Mouse (Mus musculus) v-Abl transformed pro-B cells (cell line): Measurements from ENCODE around the gene Vip.

Experiments
- in situ Hi-C, 2 experiments: fragments of 400-800 bp; cut with MboI; formaldehyde crosslinking; loops; one replicate each; pipeline ENCODE4 v1.15.1; 2025; ENCODE audit not compliant: unreplicated experiment in 2 of 2

Vip gene

DNA sequence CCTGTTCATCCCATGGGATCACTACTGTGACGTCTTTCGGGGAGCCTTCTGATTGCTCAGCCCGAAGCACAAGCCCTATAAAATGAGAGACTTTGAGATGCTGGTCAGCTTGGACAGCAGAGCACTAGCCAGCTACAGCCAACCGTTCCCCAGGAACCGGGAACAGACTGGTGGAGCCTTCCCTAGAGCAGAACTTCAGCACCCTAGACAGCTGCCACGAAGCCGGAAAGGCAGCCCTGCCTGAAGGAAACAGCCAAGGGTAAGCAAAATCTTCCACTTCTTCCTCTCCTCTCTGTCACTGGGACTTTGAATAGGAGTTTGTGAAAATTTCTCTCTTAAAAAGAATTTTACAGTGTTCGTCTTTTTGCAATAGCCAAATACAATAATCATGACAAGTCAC lies at the start of gene Vip:
Gene Vip (plus strand): TSS at position 107 of the 400 bp plus-strand sequence.
- in situ Hi-C loops = no loop called here

DNA sequence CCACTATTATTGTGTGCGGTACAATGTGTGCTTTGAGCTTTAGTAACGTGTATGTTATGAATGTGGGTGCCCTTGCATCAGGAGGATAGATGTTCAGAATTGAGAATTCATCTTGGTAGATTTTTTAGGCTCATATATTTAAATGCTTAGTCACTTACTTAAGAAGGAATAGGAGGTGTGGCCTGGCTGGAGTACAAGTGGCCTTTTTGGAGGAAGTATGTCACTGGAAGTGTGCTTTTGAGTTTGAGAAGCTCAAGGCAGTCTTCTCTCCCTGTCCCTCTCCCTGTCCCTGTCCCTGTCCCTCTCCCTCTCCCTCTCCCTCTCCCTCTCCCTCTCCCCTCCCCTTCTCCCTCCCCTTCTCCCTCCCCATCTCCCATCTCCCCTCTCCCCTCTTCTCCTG lies 48.0 kb upstream of the Vip start:
- in situ Hi-C loops = loop anchor here in 1 of 2 experiments (5.0 kb wide), 1 partner anchor 246 kb away; no protein-coding TSS in a partner anchor

DNA sequence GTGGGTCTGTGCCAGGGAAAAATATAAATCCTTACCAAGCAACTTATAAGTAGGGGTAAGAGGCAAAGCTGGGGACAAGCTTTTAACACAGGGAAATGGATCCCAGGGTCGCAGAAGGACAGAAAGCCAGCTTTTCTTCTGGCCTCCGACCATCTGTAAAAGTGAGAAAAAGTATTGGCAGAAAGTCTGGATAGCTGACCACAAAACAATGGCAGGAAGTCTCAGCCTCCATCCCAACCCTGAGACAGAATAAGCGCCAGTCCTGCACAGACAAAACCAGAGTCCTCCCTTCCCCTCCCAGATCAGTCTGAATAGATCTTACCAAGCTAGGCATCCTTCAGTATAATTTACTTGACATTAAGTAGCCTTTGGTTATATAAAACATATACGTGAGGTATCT lies 47.0 kb upstream of the Vip start:
- in situ Hi-C loops = loop anchor here in 1 of 2 experiments (5.0 kb wide), 1 partner anchor 245 kb away; no protein-coding TSS in a partner anchor

DNA sequence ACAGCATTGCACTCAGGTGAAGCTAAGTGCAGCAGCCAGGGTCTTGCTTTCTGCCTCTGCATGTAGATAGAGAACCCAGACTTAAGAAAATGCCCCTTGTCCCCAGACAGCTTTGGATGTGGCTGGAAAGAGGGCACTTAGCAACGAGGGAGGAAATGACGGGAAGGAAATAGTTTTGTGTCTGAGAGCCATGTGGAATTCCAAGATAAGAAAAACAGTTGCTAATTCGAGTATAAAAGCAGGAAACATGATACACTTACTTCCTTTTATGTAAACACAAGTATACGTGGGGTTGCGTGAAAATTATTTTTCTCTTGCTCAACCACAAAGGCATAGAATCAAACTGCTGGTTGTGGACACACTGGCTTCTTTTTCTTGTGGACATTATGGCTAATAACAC lies 45.6 kb upstream of the Vip start, which contains the start of gene Myct1:
Gene Myct1 (plus strand): TSS at position 312 of the 400 bp plus-strand sequence.
- in situ Hi-C loops = loop anchor here in 1 of 2 experiments (5.0 kb wide), 1 partner anchor 244 kb away; no protein-coding TSS in a partner anchor

DNA sequence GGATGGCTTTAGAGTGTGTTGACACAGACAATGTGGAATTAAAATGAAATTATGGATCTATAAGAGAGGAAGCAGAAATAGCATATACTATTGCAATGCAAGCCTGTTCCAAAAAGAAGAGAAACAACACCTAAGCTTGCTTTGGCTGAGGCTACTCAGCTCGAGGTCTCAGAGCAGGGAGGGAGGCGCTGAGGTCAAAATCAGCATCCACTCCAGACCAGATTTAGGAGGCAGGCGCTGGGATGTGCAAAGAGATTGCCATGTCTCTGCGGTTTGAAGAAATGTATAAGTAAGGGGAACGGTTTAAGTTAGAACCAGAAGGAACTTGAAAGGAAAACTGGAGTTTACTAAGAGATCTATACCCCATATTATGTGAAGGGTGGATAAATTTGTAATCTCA lies 44.6 kb upstream of the Vip start:
- in situ Hi-C loops = loop anchor here in 1 of 2 experiments (5.0 kb wide), 1 partner anchor 243 kb away; no protein-coding TSS in a partner anchor

DNA sequence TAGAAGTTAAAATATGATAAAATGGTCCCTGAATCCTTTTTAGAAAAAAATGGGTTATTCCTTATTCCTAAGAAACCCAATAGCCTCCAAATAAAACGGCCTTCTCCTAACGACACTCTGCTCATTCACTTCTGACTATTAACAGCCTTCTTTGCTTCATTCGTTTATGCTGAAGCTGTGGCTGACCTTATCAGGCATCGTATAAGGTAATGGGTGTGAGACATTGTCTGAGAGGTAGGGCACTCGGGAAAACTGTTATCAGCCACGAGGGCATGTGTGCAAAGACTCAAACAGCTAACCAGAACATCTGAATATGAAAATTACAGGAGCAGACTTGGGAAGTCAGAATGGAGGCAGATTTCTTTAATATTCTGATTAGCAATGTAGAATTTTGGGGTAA lies 42.5 kb upstream of the Vip start:
- in situ Hi-C loops = loop anchor here (5.0 kb wide), 2 partner anchors 191 to 196 kb away; no protein-coding TSS in a partner anchor

DNA sequence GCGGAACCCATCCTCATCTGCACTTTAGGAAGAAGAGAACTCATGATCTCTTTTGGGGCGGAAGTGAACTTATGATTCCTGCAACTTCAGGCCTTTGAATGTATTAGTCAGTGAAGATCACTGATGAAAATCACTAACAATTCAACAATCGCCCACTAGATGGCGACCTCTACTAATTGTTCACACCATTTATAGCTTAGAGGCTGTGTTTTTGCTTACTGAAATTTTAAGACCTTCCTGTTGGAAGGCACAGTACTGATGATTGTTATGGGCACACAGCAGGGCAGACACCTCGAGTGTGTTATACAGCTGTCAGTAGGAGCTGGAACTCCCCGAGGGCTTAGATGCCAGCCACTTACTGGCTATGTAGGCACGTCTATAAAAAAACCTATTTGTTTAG lies 38.9 kb upstream of the Vip start:
- in situ Hi-C loops = loop anchor here in 1 of 2 experiments (5.0 kb wide), 1 partner anchor 242 kb away; no protein-coding TSS in a partner anchor

DNA sequence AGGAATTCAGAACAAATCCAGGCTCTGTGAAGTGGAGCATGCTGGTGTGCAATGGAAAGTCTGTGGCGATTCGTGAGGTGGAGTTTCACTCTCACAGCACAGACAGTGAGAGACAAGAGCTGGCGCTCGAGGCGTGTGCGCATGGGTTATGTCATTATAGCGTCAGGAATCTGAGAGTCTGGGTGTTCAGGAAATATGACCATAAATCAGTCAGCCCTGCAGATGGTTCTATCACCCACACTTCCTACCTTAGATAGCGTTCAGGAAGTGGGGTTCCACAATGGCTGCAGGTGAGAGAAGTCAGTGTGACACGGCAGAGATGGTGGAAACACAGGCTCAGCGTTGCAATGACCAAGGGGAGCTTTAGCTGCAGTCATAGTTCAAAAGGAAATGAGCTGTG lies 35.5 kb upstream of the Vip start:
- in situ Hi-C loops = loop anchor here in 1 of 2 experiments (5.0 kb wide), 1 partner anchor 239 kb away; no protein-coding TSS in a partner anchor

DNA sequence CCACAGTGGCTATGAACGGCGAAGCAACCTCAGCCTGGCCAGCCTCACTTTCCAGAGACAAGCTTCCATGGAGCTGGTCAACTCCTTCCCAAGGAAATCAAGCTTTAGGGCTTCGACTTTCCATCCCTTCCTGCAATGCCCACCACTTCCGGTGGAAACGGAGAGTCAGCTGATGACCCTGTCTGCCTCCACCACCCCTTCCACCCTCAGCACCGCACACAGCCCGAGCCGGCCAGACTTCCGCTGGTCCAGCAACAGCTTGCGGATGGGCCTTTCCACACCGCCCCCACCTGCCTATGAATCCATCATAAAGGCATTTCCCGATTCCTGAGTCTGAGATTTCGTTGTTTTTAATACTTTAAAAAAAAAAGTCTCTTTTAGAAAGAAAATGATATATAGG lies 34.6 kb upstream of the Vip start:
- in situ Hi-C loops = loop anchor here in 1 of 2 experiments (5.0 kb wide), 1 partner anchor 238 kb away; no protein-coding TSS in a partner anchor

DNA sequence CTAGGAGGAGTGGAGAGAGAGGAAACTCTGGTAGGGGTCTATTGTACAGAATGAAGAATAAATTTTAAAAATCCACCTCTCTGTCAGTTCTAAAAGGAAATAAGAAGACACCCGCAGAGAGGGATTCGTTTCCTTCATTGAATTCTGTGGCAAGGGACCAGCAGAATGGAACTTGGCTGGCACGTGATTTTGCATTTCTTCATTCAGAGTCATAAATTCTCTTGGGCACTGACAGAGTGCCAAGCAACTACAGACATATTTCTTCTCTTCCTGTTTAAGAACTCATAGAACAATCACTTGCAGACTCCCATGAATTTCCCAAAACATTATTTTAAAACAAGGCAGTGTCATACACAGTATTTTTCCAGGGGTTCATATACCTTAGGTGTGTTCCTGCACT lies 30.1 kb upstream of the Vip start:
- in situ Hi-C loops = no loop called here

DNA sequence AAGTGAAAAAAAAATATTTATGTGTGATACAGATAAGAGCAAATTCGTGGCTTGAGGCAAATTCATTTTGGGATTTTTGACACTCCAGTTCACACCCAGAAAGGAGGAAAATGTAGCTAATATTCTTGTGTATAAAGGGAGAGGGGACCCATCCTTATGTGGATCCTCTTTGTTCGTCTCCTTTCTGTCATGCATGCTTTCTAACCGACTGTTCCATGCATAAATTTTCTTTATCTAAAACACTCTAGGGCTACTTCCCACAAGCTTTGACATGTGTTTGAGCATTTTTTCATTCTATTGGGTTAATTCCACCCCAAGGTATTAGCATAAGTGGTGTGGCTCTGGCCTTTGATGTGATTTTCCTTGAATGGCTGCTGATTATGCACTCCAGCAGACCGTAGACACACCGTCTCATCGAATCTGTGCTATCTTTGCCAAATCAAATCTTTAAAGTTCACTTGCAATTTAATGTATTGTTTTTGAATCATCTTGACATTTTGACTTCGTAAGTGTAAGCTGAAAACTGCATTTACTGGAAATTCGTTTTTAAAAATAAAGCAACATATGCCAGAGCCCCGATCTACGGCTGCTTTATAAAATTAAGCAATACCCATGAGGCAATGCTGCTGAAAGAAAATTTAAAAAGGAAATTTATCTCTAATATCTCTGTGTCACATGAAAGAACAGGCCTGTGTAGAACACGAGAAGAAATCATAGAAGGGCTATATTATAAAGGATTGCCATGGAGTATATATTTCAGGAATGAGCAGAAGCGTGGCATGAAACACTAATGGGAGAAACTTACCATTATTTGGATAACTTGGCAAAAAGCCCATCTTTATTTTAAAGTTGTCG lies 23.6 kb upstream of the Vip start:
- in situ Hi-C loops = no loop called here

DNA sequence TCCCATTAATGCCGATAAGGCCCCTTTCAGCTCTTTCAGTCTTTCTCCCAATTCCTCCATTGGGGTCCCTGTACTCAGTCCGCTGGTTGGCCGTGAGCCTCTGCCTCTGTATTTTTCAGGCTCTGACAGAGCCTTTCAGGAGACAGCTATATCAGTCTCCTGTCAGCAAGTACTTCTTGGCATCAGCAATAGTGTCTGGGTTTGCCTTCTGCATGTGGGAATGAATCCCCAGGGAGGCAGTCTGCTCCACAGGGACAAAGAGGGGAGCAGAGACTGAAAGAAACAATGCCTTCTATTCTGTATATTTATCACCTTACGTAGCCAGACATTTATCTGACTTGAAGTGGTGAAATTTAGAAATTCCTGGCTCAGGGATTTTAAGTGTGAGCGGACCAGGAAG lies 12.8 kb upstream of the Vip start:
- in situ Hi-C loops = no loop called here

DNA sequence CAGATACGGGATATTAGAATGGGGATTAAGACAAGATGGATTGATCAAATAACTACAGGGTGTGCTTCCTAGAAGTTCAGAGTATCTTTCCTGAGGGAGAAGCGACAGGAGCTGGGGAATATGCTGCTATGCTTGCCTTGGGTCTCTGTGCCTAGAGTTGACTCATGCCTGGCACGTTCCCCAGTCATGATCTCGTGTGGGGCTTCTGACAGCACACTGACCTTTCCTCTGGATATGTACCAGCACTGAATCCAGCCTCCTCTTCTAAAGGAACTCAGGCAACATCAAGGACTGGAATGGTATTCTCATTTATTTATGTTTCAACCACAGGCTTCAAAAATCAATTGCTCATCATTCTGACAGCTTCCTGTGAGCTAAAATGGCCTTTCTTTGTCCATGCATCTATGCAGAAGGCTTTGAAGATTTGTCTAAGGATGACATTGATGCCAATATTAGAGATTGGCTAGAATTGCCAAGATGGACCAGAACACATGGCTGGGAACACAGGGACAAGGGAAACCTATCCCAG lies 5.3 kb upstream of the Vip start:
- in situ Hi-C loops = no loop called here

DNA sequence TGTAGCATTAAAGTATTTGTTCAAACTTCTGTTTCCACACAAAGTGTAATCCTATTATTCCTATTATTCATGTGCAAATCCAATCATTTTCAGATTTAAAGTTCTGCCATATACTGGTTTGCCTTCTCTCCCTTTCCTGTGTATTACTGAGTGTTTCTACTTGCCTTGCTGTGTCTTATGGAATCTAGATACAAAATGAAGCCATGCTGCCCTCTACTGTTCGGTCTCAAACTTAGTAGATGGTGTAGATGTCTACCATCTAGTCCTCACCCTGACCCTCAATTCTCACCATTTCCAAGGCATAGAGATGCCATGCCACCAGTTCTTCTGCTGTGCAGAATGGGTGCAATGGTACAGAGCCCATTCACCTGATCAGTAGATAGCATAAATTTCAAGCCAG lies 4.7 kb upstream of the Vip start:
- in situ Hi-C loops = no loop called here

DNA sequence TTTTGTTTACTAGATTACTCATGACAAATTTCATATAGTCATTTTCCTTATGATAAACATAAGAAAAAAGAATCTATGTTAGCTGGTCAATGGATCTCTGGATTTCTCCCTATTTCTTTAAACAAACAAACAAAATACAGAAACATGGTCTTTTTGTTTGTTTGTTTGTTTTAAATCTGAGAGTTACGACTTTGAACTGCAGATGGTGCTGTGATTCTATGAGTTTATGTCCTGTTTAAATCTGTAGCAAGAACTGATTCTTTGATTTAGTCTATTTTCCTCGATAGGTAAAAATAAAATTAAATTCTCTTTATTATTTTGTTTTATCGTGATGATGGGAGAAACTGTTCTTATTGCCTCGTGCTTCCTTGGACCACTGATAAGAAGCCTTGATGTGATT lies 1.7 kb upstream of the Vip start:
- in situ Hi-C loops = no loop called here

DNA sequence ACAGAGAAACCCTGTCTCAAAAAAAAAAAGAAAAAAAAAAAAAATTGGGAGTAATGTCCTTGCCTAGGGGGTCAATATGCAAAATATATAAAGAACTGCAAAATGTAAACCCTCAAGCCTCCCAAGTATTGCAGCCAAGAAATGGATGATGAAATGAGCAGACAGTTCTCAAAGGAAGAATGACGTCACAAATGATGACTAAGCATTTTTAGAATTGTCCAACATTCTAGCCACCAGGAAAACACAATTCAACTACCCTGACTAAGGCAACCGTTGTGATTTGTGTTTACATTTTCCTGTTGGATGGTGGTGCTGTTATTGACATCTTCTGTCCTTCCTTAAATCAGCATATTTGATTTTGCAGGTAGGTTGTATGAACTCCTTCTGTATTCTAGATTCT lies 42.3 kb downstream of the Vip start:
- in situ Hi-C loops = no loop called here

DNA sequence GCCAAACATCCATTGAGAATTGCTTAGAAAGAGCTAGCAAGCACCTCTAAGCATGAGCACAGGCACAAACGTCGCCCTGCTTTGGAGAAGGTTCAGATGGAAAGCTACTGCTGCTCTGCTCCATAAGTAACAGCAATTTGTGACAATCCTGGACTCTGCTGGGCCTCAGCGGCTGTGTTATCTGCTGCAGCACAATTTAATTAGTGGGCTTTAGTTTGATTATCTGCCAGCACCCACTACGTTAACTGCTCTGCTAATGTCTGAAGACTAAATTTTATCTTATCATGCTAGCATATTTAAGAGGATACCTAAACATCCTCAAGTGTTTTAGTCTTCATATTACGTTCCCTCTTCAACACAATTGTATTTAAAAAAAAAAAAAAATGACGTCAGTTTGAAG lies 46.6 kb downstream of the Vip start:
- in situ Hi-C loops = no loop called here

DNA sequence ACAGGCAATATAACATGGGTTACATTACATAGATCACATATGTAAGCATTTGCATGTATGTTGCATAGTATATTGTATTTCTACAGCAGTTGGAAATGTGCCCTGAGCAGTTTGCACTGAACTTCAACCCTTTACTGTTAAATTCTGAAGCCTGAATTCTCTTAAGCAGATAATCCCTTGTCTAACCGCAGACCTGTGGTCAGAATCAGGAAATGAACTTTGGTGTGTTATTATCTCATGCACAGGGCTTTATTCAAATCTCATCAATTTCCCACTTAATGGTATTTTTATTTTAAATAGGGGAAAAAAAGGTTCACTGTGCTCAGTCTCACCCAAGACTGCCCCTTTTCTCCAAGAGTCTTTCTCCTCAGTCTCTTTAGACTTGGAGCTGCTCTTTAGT lies 55.3 kb downstream of the Vip start:
- in situ Hi-C loops = no loop called here
